Mouse (Mus musculus): ENCODE results near the gene 4632433K11Rik.
"Not testable (repeated sequence)": the region's sequence is repeated elsewhere in the genome, so short reads cannot be mapped to it uniquely, and the experiment has no call there.

The 4632433K11Rik gene

GRCm38 (mm10) chr7:5033818-5034217 lies at the start of gene 4632433K11Rik:
4632433K11Rik (plus strand) TSS chr7:5034118.
- no peak for DNase-seq (ENCODE audit: low spot score)

GRCm38 (mm10) chr7:4988250-4988649 lies 45.7 kb upstream of the 4632433K11Rik start:
- no peak for DNase-seq (ENCODE audit: low spot score)

GRCm38 (mm10) chr7:4993347-4993998 lies 40.4 kb upstream of the 4632433K11Rik start:
- no peak for DNase-seq (ENCODE audit: low spot score)

GRCm38 (mm10) chr7:4993999-4994788 lies 39.7 kb upstream of the 4632433K11Rik start:
- DNase-seq (ENCODE audit: low spot score), result no peak

GRCm38 (mm10) chr7:4995268-4996002 lies 38.5 kb upstream of the 4632433K11Rik start:
- no peak for DNase-seq (ENCODE audit: low spot score)

GRCm38 (mm10) chr7:4996003-4996895 lies 37.7 kb upstream of the 4632433K11Rik start, which contains the start of gene Zfp579:
Zfp579 (minus strand) TSS chr7:4996158.
- peak; percentile 87 for DNase-seq (ENCODE audit: low spot score)

- no peak for DNase-seq (ENCODE audit: low spot score)
These were observed 37.0 kb upstream of the 4632433K11Rik start for GRCm38 (mm10) chr7:4996934-4997333.

GRCm38 (mm10) chr7:4999876-5000275 lies 34.0 kb upstream of the 4632433K11Rik start:
- no peak for DNase-seq (ENCODE audit: low spot score)

GRCm38 (mm10) chr7:5002876-5003275 lies 31.0 kb upstream of the 4632433K11Rik start:
- DNase-seq (ENCODE audit: low spot score), result not testable (repeated sequence)

- no peak for DNase-seq (ENCODE audit: low spot score)
These were observed 25.7 kb upstream of the 4632433K11Rik start for GRCm38 (mm10) chr7:5008229-5008628.

GRCm38 (mm10) chr7:5012681-5013513 lies 21.0 kb upstream of the 4632433K11Rik start:
- DNase-seq (ENCODE audit: low spot score), result no peak

GRCm38 (mm10) chr7:5014251-5015117 lies 19.4 kb upstream of the 4632433K11Rik start, which contains the start of the genes Zfp524 and Fiz1:
Zfp524 (plus strand) TSS chr7:5014415.
Fiz1 (minus strand) TSS chr7:5014697.
- peak; percentile 91 for DNase-seq (ENCODE audit: low spot score)

- DNase-seq (ENCODE audit: low spot score), result peak; percentile 91
These were observed 18.6 kb upstream of the 4632433K11Rik start, which contains the start of gene Gm44973 for GRCm38 (mm10) chr7:5015118-5016001. Gm44973 (plus strand) TSS chr7:5015496.

GRCm38 (mm10) chr7:5016057-5016456 lies 17.9 kb upstream of the 4632433K11Rik start:
- no peak for DNase-seq (ENCODE audit: low spot score)

- DNase-seq (ENCODE audit: low spot score), result no peak
These were observed 17.0 kb upstream of the 4632433K11Rik start for GRCm38 (mm10) chr7:5016920-5017319.

- DNase-seq (ENCODE audit: low spot score), result no peak
These were observed 16.6 kb upstream of the 4632433K11Rik start for GRCm38 (mm10) chr7:5017352-5017751.

GRCm38 (mm10) chr7:5017931-5018330 lies 16.0 kb upstream of the 4632433K11Rik start:
- DNase-seq (ENCODE audit: low spot score), result no peak

- DNase-seq (ENCODE audit: low spot score), result not testable (repeated sequence)
These were observed 14.3 kb upstream of the 4632433K11Rik start for GRCm38 (mm10) chr7:5019576-5019975.
